Mouse (Mus musculus): ENCODE measurements around the gene Oasl2. TPM values are rescaled to one million over a fixed set of nuclear protein-coding genes. Genes with fewer than 3 reads are reported as not detected.
"Not testable (repeated sequence)": the region's sequence is repeated elsewhere in the genome, so short reads cannot be mapped to it uniquely, and the experiment has no call there.

Oasl2 gene
- total and polyA plus RNA-seq, 3 experiments = 0.33 TPM; not detected in 2

- DNase-seq (ENCODE audit: low spot score) = no peak
- no peak overlapping the region; the same call in 1 of the 2 replicates for H3K4me3 ChIP-seq (ENCODE audit: low read depth, low read length)
These were observed 12.0 kb downstream of the Oasl2 start for GRCm38 (mm10) chr5:114908598-114909305.

DNA sequence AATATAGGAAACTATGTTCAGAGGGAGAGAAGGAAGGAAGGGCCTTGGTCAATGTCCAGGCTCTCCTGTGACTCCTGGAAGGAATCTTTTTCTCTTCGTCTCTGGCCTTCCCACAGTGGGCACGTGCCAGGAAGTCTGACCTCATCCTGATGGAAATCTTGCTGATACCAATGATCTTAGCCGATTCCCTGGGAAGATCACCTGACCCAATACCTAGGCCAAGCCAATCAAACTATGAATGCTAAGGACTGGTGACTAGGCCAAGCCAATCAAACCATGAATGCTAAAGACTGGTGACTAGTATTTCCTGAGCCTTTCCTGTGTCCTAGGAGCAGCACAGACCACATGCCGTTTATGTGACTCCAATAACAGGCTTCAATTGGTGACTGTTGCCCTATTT, 16.9 kb downstream of the Oasl2 start:
- DNase-seq (ENCODE audit: low spot score) (no peak), ATAC-seq (ENCODE audit: extremely low read depth, insufficient number of reproducible peaks, low FRiP score, poor library complexity, severe bottlenecking) (no peak)
- no peaks in the 10 kb centered on the region for H3K9me3 ChIP-seq (replicated peaks)
- peaks cover 20% of the 10 kb centered on the region for H3K36me3 ChIP-seq (replicated peaks)
- H3K4me1 ChIP-seq (ENCODE audit: insufficient read depth, low read depth, low read length) = peaks cover 24% of the 10 kb centered on the region
- TF ChIP-seq GATA1 (IDR thresholded peaks at IDR 0.05; ENCODE audit: borderline replicate concordance, low read length) (no peak), TAL1 (conservative IDR thresholded peaks at IDR 0.05; ENCODE audit: low read depth, low read length) (no peak), GATA2 (IDR thresholded peaks at IDR 0.05; ENCODE audit: borderline replicate concordance, low read depth, low read length) (no peak), CTCF (IDR thresholded peaks at IDR 0.05; ENCODE audit: low read depth, low read length) (no peak), POLR2AphosphoS5 (IDR thresholded peaks at IDR 0.05; ENCODE audit: insufficient replicate concordance, low read depth, low read length) (no peak)
- H3K27me3 ChIP-seq (ENCODE audit: insufficient read depth, low read length) = no peaks in the 10 kb centered on the region
- no peak overlapping the region for H3K4me3 ChIP-seq (ENCODE audit: low read depth, low read length)

More at GRCm38 (mm10) chr5:114908598-114909305, 12.0 kb downstream of the Oasl2 start:
- Histone ChIP-seq H3K36me3 (replicated peaks) (no peaks in the 10 kb centered on the region), H3K27me3 (ENCODE audit: insufficient read depth, low read length) (no peaks in the 10 kb centered on the region), H3K9me3 (replicated peaks) (peaks cover 4% of the 10 kb centered on the region; the same call in 1 of the 2 replicates), H3K4me1 (ENCODE audit: insufficient read depth, low read depth, low read length) (peaks cover 6% of the 10 kb centered on the region)
- TF ChIP-seq POLR2AphosphoS5 (IDR thresholded peaks at IDR 0.05; ENCODE audit: insufficient replicate concordance, low read depth, low read length) = no peak
- TF ChIP-seq GATA1 (IDR thresholded peaks at IDR 0.05; ENCODE audit: borderline replicate concordance, low read length) = no peak
- no peak for TF ChIP-seq TAL1 (conservative IDR thresholded peaks at IDR 0.05; ENCODE audit: low read depth, low read length)
- TF ChIP-seq CTCF (IDR thresholded peaks at IDR 0.05; ENCODE audit: low read depth, low read length) = no peak
- TF ChIP-seq GATA2 (IDR thresholded peaks at IDR 0.05; ENCODE audit: borderline replicate concordance, low read depth, low read length) = no peak
- no peak for ATAC-seq (ENCODE audit: extremely low read depth, insufficient number of reproducible peaks, low FRiP score, poor library complexity, severe bottlenecking)

- DNase-seq (ENCODE audit: low spot score) (no peak), ATAC-seq (ENCODE audit: extremely low read depth, insufficient number of reproducible peaks, low FRiP score, poor library complexity, severe bottlenecking) (no peak)
- H3K4me1 ChIP-seq (ENCODE audit: insufficient read depth, low read depth, low read length) = peaks cover 26% of the 10 kb centered on the region
- no peaks in the 10 kb centered on the region for H3K27me3 ChIP-seq (ENCODE audit: insufficient read depth, low read length)
- H3K9me3 ChIP-seq (replicated peaks) = no peaks in the 10 kb centered on the region
- peaks cover 27% of the 10 kb centered on the region for H3K36me3 ChIP-seq (replicated peaks)
- TF ChIP-seq POLR2AphosphoS5 (IDR thresholded peaks at IDR 0.05; ENCODE audit: insufficient replicate concordance, low read depth, low read length) = no peak
- TF ChIP-seq GATA1 (IDR thresholded peaks at IDR 0.05; ENCODE audit: borderline replicate concordance, low read length) = no peak
- TF ChIP-seq GATA2 (IDR thresholded peaks at IDR 0.05; ENCODE audit: borderline replicate concordance, low read depth, low read length) = no peak
- TF ChIP-seq CTCF (IDR thresholded peaks at IDR 0.05; ENCODE audit: low read depth, low read length) = no peak
- no peak for TF ChIP-seq TAL1 (conservative IDR thresholded peaks at IDR 0.05; ENCODE audit: low read depth, low read length)
- H3K4me3 ChIP-seq (ENCODE audit: low read depth, low read length) = no peak overlapping the region
These were observed 18.1 kb downstream of the Oasl2 start for GRCm38 (mm10) chr5:114914855-114915254.

- H3K27me3 ChIP-seq (ENCODE audit: insufficient read depth, low read length) = no peaks in the 10 kb centered on the region
- no peak for ATAC-seq (ENCODE audit: extremely low read depth, insufficient number of reproducible peaks, low FRiP score, poor library complexity, severe bottlenecking)
- no peak for TF ChIP-seq CTCF (IDR thresholded peaks at IDR 0.05; ENCODE audit: low read depth, low read length)
- no peak for TF ChIP-seq GATA1 (IDR thresholded peaks at IDR 0.05; ENCODE audit: borderline replicate concordance, low read length)
- TF ChIP-seq GATA2 (IDR thresholded peaks at IDR 0.05; ENCODE audit: borderline replicate concordance, low read depth, low read length) = no peak
- TF ChIP-seq TAL1 (conservative IDR thresholded peaks at IDR 0.05; ENCODE audit: low read depth, low read length) = no peak
- TF ChIP-seq POLR2AphosphoS5 (IDR thresholded peaks at IDR 0.05; ENCODE audit: insufficient replicate concordance, low read depth, low read length) = no peak
These were observed 19.1 kb downstream of the Oasl2 start for GRCm38 (mm10) chr5:114915854-114916253.

GRCm38 (mm10) chr5:114916777-114917176, 20.0 kb downstream of the Oasl2 start:
- DNase-seq (ENCODE audit: low spot score) = no peak
- TF ChIP-seq CTCF (IDR thresholded peaks at IDR 0.05; ENCODE audit: low read depth, low read length) = no peak
- TF ChIP-seq POLR2AphosphoS5 (IDR thresholded peaks at IDR 0.05; ENCODE audit: insufficient replicate concordance, low read depth, low read length) = no peak
- no peaks in the 10 kb centered on the region for H3K27me3 ChIP-seq (ENCODE audit: insufficient read depth, low read length)
- H3K36me3 ChIP-seq (replicated peaks) = peaks cover 30% of the 10 kb centered on the region
- no peak overlapping the region for H3K4me3 ChIP-seq (ENCODE audit: low read depth, low read length)
- peaks cover 42% of the 10 kb centered on the region for H3K4me1 ChIP-seq (ENCODE audit: insufficient read depth, low read depth, low read length)
- no peak for ATAC-seq (ENCODE audit: extremely low read depth, insufficient number of reproducible peaks, low FRiP score, poor library complexity, severe bottlenecking)
- H3K9me3 ChIP-seq (replicated peaks) = no peaks in the 10 kb centered on the region

More at GRCm38 (mm10) chr5:114915854-114916253, 19.1 kb downstream of the Oasl2 start:
- Histone ChIP-seq H3K4me3 (ENCODE audit: low read depth, low read length) (no peak overlapping the region), H3K4me1 (ENCODE audit: insufficient read depth, low read depth, low read length) (peaks cover 35% of the 10 kb centered on the region), H3K36me3 (replicated peaks) (peaks cover 30% of the 10 kb centered on the region), H3K9me3 (replicated peaks) (no peaks in the 10 kb centered on the region)
- DNase-seq (ENCODE audit: low spot score) = no peak

GRCm38 (mm10) chr5:114917357-114917756, 20.6 kb downstream of the Oasl2 start:
- DNase-seq (ENCODE audit: low spot score); H3K27me3 ChIP-seq (ENCODE audit: insufficient read depth, low read length); H3K4me3 ChIP-seq (ENCODE audit: low read depth, low read length); H3K9me3 ChIP-seq (replicated peaks); ATAC-seq (ENCODE audit: extremely low read depth, insufficient number of reproducible peaks, low FRiP score, poor library complexity, severe bottlenecking): not testable (repeated sequence)
- Histone ChIP-seq H3K4me1 (ENCODE audit: insufficient read depth, low read depth, low read length) (peaks cover 47% of the 10 kb centered on the region), H3K36me3 (replicated peaks) (peaks cover 30% of the 10 kb centered on the region)
